Mouse (Mus musculus) kidney, adult 2 months (tissue): ENCODE data around the gene Reps1. TPM values are rescaled to one million over a fixed set of nuclear protein-coding genes. Genes with fewer than 3 reads are reported as not detected.

Experiments used
- DNase-seq: peaks from one replicate; pipeline ENCODE4 v3.0.0; 2021
- H3K27ac ChIP-seq: fragments of 200-500 bp; 2 replicates; pipeline ENCODE4 v1.5.1; 2012; ENCODE audit warnings: low read depth, low read length, control low read depth, inconsistent platforms; ENCODE audit not compliant: insufficient read depth
- H3K27me3 ChIP-seq: fragments of 200-500 bp; replicated peaks from 2 replicates; pipeline ENCODE4 v1.6.1; 2012; ENCODE audit warnings: mild to moderate bottlenecking, moderate library complexity, low read length, inconsistent platforms; ENCODE audit not compliant: control insufficient read depth, insufficient read depth
- H3K36me3 ChIP-seq: fragments of 200-500 bp; 2 replicates; pipeline ENCODE4 v1.6.1; 2012; ENCODE audit warnings: mild to moderate bottlenecking, moderate library complexity, low read length, inconsistent platforms; ENCODE audit not compliant: control insufficient read depth, insufficient read depth
- H3K4me1 ChIP-seq: fragments of 200-500 bp; 2 replicates; pipeline ENCODE4 v1.6.1; 2011; ENCODE audit warnings: low read length; ENCODE audit not compliant: control insufficient read depth, insufficient read depth
- H3K4me3 ChIP-seq: fragments of 200-500 bp; 2 replicates; pipeline ENCODE4 v1.5.1; 2011; ENCODE audit warnings: mild to moderate bottlenecking, low read depth, low read length, control low read depth; ENCODE audit not compliant: insufficient read depth
- CTCF ChIP-seq: fragments of 200-500 bp; conservative IDR thresholded peaks from 2 replicates; pipeline ENCODE4 v1.5.1; 2011; ENCODE audit warnings: low read depth, mild to moderate bottlenecking, control low read depth, low read length, moderate library complexity, mixed read lengths; ENCODE audit not compliant: insufficient read depth, insufficient read length
- POLR2A ChIP-seq: fragments of 200-500 bp; IDR thresholded peaks from one replicate; pipeline ENCODE4 v1.6.1; 2011; ENCODE audit warnings: low read depth, low read length, control low read depth
- WGBS: fragments of 180-500 bp; shearing (Covaris S2); methylation state at CpG from one replicate; pipeline ENCODE4 v1.1.7; 2018; 5-methylcytosine and 5-hydroxymethylcytosine counted together
- polyA plus RNA-seq: library from polyadenylated mRNA; depleted of rRNA; stranded (reverse); fragments of >200 nt; gene quantifications from 2 replicates; pipeline ENCODE4 v1.2.3, GENCODE M21; 2012

Reps1 gene
- polyA plus RNA-seq, 1 experiment = 31.8 TPM

GRCm38 (mm10) chr10:18072871-18073270 lies 17.2 kb downstream of the Reps1 start:
- H3K36me3 ChIP-seq = no peaks in the 10 kb centered on the region
- peaks cover 43% of the 10 kb centered on the region for H3K4me1 ChIP-seq
- no peak overlapping the region for H3K27ac ChIP-seq
- no peaks in the 10 kb centered on the region for H3K27me3 ChIP-seq
- WGBS = 65% methylated on average over 3 of the region's 3 CpGs
- DNase-seq = no peak
- no peak for TF ChIP-seq CTCF
- TF ChIP-seq POLR2A = no peak
- no peak overlapping the region for H3K4me3 ChIP-seq

GRCm38 (mm10) chr10:18074383-18075075 lies 18.9 kb downstream of the Reps1 start:
- no peaks in the 10 kb centered on the region for H3K36me3 ChIP-seq
- no peaks in the 10 kb centered on the region for H3K27me3 ChIP-seq
- H3K27ac ChIP-seq = peak overlapping the region; percentile 57
- WGBS = 47% methylated on average over 5 of the region's 5 CpGs
- TF ChIP-seq POLR2A (no peak), CTCF (no peak)
- H3K4me1 ChIP-seq = peaks cover 31% of the 10 kb centered on the region
- DNase-seq = peak; percentile 79
- no peak overlapping the region for H3K4me3 ChIP-seq

DNA sequence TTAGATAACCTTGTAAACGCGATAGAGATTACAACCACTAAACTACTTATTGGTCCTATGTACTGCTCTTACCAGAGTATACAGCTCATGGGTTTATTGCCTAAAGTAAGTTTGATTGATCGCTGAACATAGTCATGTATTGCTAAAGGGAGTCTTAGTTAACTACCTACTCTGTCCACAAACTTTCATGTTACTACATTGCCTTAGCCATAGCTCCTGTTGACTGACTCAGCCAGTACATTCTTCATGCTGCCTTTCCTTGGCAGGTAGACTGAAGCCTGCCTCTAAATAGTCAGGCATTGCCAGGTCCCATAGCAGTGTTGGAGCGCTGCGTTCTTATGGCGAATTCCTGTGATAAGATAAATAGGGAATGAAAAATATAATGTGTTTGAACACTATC lies 20.2 kb downstream of the Reps1 start:
- no peaks in the 10 kb centered on the region for H3K27me3 ChIP-seq
- no peak for DNase-seq
- no peak overlapping the region for H3K4me3 ChIP-seq
- WGBS = 81% methylated on average over 6 of the region's 6 CpGs
- H3K36me3 ChIP-seq = no peaks in the 10 kb centered on the region
- TF ChIP-seq POLR2A (no peak), CTCF (no peak)
- peaks cover 22% of the 10 kb centered on the region for H3K4me1 ChIP-seq
- H3K27ac ChIP-seq = no peak overlapping the region

DNA sequence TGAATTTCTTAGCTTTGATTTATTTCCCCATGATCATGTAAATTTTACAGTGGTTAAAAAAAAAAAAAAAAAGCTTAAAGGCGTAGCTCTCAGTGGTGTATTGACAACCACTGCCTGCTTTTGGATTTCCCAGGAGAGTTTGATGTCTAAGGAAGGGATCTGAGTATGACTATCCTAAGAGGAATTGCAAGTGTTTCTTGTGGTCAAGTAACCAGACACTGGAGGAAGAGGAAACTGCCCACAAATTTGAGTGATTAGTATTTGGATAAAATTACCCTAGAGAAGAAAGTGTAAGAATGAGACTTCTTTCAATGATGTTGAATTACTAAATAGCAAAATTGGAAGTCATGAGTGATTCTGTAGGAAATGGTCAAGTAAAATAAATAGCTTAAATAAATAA lies 25.9 kb downstream of the Reps1 start:
- no peak for DNase-seq
- TF ChIP-seq POLR2A (no peak), CTCF (no peak)
- WGBS = 82% methylated on average over 1 of the region's 1 CpGs
- Histone ChIP-seq H3K4me1 (no peaks in the 10 kb centered on the region), H3K27ac (no peak overlapping the region), H3K36me3 (no peaks in the 10 kb centered on the region), H3K27me3 (no peaks in the 10 kb centered on the region), H3K4me3 (no peak overlapping the region)

DNA sequence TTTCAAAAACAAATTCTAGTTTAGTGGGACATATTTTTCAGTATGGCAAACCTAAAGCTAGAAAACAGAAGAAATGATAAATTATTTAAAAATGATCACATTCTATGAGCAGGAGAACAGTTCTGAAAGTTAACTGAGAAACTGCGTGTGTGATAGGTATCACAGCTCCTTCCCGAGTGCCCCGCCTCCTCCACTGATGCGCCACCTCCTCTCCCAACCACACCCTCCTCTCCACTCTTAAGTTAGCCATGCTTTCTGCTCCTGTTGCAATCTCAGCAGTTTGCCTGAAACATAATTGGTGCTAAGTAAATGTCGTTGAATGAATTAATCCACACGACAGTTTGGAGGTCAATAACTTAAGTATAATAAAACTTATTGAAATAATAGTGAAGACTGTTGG lies 27.1 kb downstream of the Reps1 start:
- H3K36me3 ChIP-seq = no peaks in the 10 kb centered on the region
- no peaks in the 10 kb centered on the region for H3K4me1 ChIP-seq
- no peak overlapping the region for H3K4me3 ChIP-seq
- TF ChIP-seq CTCF = no peak
- no peak for TF ChIP-seq POLR2A
- WGBS = 86% methylated on average over 6 of the region's 6 CpGs
- DNase-seq = no peak
- no peak overlapping the region for H3K27ac ChIP-seq
- no peaks in the 10 kb centered on the region for H3K27me3 ChIP-seq

DNA sequence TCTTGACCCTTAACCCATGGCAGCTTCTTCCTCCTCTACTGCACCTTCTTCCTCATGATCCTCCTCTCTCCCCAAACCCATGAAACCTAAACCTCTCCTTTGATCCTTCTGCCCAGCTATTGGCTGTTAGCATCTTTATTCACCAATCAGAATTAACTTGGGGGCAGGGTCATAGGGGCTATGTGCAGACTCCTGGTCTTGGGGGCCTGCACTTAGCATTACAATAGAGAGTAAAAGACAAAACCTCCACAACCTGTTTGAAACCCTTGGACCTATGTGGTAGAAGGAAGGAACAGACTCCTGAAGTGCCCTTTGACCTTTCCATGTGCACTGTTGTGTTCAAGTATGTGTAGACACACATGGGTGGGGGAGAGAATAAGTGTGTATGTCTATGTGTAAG lies 35.0 kb downstream of the Reps1 start:
- DNase-seq = no peak
- TF ChIP-seq CTCF (no peak), POLR2A (no peak)
- peaks cover 4% of the 10 kb centered on the region for H3K36me3 ChIP-seq
- no peaks in the 10 kb centered on the region for H3K27me3 ChIP-seq
- no peak overlapping the region for H3K4me3 ChIP-seq
- H3K4me1 ChIP-seq = no peaks in the 10 kb centered on the region; the same call in 1 of the 2 replicates
- no peak overlapping the region for H3K27ac ChIP-seq

DNA sequence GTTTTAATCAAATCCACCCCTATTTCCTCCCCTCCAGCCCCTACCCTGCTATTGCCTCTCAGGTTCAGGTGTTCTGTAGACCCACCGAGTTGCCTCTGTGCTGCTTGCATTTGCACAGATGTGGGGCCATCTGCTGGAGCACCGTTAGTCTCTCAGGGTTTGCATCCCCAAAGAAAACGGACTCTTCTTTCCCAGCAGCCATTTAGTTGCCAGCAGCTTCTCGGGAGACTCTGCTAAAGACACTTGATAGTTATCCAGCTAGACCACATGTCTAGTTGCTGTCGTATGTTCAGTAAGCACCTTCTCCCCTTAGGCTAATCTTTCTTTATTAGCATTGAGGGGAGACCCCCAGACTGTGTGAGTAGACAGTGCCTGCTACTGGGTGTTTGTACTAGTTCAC lies 46.5 kb downstream of the Reps1 start:
- Histone ChIP-seq H3K36me3 (no peaks in the 10 kb centered on the region), H3K27me3 (no peaks in the 10 kb centered on the region), H3K27ac (no peak overlapping the region), H3K4me3 (no peak overlapping the region), H3K4me1 (no peaks in the 10 kb centered on the region)
- WGBS = 43% methylated on average over 5 of the region's 5 CpGs
- TF ChIP-seq POLR2A = no peak
- TF ChIP-seq CTCF = peak; percentile 30; the same call in 1 of the 2 replicates
- peak; percentile 12 for DNase-seq
